Mouse (Mus musculus) forebrain, embryonic 11.5 days (tissue): ENCODE measurements around the gene S100a13. TPM values are rescaled to one million over a fixed set of nuclear protein-coding genes. Genes with fewer than 3 reads are reported as not detected.
A peak's percentile ranks its signal among the peaks of the same experiment; 100 is the strongest.

Source experiments
- ATAC-seq: fragments of 200-750 bp; cut with Nextera tagmentation; replicated peaks from 2 replicates; pipeline ENCODE4 v1.8.0; 2017; ENCODE audit warnings: moderate TSS enrichment; ENCODE audit not compliant: low FRiP score
- DNase-seq: peaks from one replicate; pipeline ENCODE4 v3.0.0-alpha.2; 2017; ENCODE audit warnings: low spot score
- H3K27ac ChIP-seq: fragments of 300-500 bp; sonication (generic); 2 replicates; pipeline ENCODE4 v1.5.1; 2014; ENCODE audit warnings: low read depth, low read length
- H3K27me3 ChIP-seq: fragments of 300-500 bp; sonication (generic); 2 replicates; pipeline ENCODE4 v1.6.1; 2014; ENCODE audit warnings: mild to moderate bottlenecking, low read length, mixed read lengths; ENCODE audit not compliant: control insufficient read depth, insufficient read depth
- H3K36me3 ChIP-seq: fragments of 300-500 bp; sonication (generic); 2 replicates; pipeline ENCODE4 v1.6.1; 2014; ENCODE audit warnings: mild to moderate bottlenecking, low read length, moderate library complexity, mixed read lengths; ENCODE audit not compliant: control insufficient read depth, insufficient read depth
- H3K4me1 ChIP-seq: fragments of 300-500 bp; sonication (generic); replicated peaks from 2 replicates; pipeline ENCODE4 v1.6.1; 2014; ENCODE audit warnings: low read length, mixed read lengths; ENCODE audit not compliant: control insufficient read depth, insufficient read depth
- H3K4me2 ChIP-seq: fragments of 300-500 bp; sonication (generic); 2 replicates; pipeline ENCODE4 v1.6.1; 2014; ENCODE audit warnings: low read depth, mild to moderate bottlenecking, low read length, moderate library complexity, mixed read lengths; ENCODE audit not compliant: severe bottlenecking
- H3K4me3 ChIP-seq: fragments of 300-500 bp; sonication (generic); 2 replicates; pipeline ENCODE4 v1.5.1; 2014; ENCODE audit warnings: low read depth, low read length
- H3K9ac ChIP-seq: fragments of 300-500 bp; sonication (generic); 2 replicates; pipeline ENCODE4 v1.6.1; 2014; ENCODE audit warnings: low read length
- H3K9me3 ChIP-seq: fragments of 300-500 bp; sonication (generic); 2 replicates; pipeline ENCODE4 v1.6.1; 2016; ENCODE audit warnings: low read length, mixed read lengths; ENCODE audit not compliant: control insufficient read depth
- WGBS: fragments of 180-500 bp; shearing (Covaris S2); extraction: QIAGEN DNeasy Blood & Tissue Kit; methylation state at CpG from one replicate; pipeline ENCODE4 v1.1.7; 2014; 5-methylcytosine and 5-hydroxymethylcytosine counted together
- polyA plus RNA-seq: library from polyadenylated mRNA; unstranded; fragments of >200 nt; fragmentation: Nextera tagmentation; extraction: Ambion mirVana; gene quantifications from 2 replicates; pipeline ENCODE4 v1.2.1, GENCODE M21; 2014

The S100a13 gene
- polyA plus RNA-seq, 1 experiment from 2014 or later: 10.3 TPM

- Histone ChIP-seq H3K27ac (no peak overlapping the region), H3K9ac (no peak overlapping the region), H3K4me1 (no peaks in the 10 kb centered on the region), H3K4me3 (no peak overlapping the region), H3K36me3 (peaks cover 8% of the 10 kb centered on the region; the same call in 1 of the 2 replicates), H3K9me3 (no peaks in the 10 kb centered on the region), H3K27me3 (no peaks in the 10 kb centered on the region), H3K4me2 (no peak overlapping the region)
- DNase-seq: no peak
- no peak for ATAC-seq
- WGBS: 92% methylated on average over 7 of the region's 7 CpGs
Observed at GRCm38 (mm10) chr3:90495850-90496525, 18.2 kb upstream of the S100a13 start.

DNA sequence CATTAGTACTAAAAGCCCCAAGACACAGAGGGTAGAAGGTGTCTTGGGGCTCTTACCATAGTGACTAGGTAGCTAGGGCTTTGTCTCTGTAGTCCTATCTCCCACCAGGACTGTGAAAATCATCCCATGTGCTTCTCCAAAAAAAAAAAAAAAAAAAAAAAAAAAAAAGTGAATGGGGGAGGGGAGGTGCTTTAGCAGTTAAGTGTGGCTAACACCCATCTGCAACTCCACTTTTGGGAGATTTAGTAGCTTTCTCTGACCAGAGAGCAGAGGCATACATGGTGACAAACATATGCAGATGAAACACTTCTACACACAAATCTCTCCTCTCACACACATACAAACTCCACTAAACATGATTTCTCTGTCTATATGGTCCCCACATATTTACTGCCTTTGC lies 16.6 kb upstream of the S100a13 start:
- no peak overlapping the region for H3K9ac ChIP-seq
- H3K9me3 ChIP-seq: no peaks in the 10 kb centered on the region
- no peak overlapping the region for H3K4me3 ChIP-seq
- no peak overlapping the region for H3K27ac ChIP-seq
- ATAC-seq (no peak), DNase-seq (no peak)
- no peaks in the 10 kb centered on the region for H3K27me3 ChIP-seq
- peaks cover 15% of the 10 kb centered on the region for H3K36me3 ChIP-seq
- no peaks in the 10 kb centered on the region for H3K4me1 ChIP-seq
- no peak overlapping the region for H3K4me2 ChIP-seq

DNA sequence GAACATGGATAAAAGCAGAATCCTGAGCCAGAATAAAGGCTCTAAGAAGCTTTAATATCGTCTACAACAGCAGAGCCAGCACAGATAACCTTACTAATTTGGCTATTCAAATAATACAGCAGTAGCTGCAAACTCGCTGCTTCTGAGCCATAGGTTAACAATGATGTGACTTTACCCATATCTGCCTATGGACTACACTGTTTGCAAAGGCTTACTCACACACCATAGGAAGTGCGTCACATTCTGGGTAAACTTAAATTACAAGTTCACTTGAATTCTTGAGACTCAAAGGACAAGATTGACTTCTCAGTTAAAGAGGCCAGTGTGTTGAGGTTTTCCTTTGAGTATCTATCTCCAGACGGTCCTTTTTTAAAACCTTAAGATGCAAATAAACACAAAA lies 10.8 kb upstream of the S100a13 start:
- no peak overlapping the region for H3K27ac ChIP-seq
- H3K9me3 ChIP-seq: no peaks in the 10 kb centered on the region
- peaks cover 16% of the 10 kb centered on the region for H3K36me3 ChIP-seq
- ATAC-seq (no peak), DNase-seq (no peak)
- H3K27me3 ChIP-seq: no peaks in the 10 kb centered on the region
- no peak overlapping the region for H3K9ac ChIP-seq
- WGBS: 76% methylated on average over 4 of the region's 4 CpGs
- no peak overlapping the region for H3K4me2 ChIP-seq
- no peak overlapping the region for H3K4me3 ChIP-seq
- peaks cover 7% of the 10 kb centered on the region; the same call in 1 of the 2 replicates for H3K4me1 ChIP-seq

- Histone ChIP-seq H3K4me3 (no peak overlapping the region), H3K9ac (no peak overlapping the region), H3K4me1 (peaks cover 7% of the 10 kb centered on the region; the same call in 1 of the 2 replicates), H3K9me3 (no peaks in the 10 kb centered on the region), H3K27me3 (no peaks in the 10 kb centered on the region), H3K27ac (no peak overlapping the region), H3K4me2 (no peak overlapping the region), H3K36me3 (peaks cover 12% of the 10 kb centered on the region)
- ATAC-seq: no peak
- WGBS: 93% methylated on average over 5 of the region's 5 CpGs
- DNase-seq: no peak
Observed at GRCm38 (mm10) chr3:90505216-90505615, 9.0 kb upstream of the S100a13 start.

DNA sequence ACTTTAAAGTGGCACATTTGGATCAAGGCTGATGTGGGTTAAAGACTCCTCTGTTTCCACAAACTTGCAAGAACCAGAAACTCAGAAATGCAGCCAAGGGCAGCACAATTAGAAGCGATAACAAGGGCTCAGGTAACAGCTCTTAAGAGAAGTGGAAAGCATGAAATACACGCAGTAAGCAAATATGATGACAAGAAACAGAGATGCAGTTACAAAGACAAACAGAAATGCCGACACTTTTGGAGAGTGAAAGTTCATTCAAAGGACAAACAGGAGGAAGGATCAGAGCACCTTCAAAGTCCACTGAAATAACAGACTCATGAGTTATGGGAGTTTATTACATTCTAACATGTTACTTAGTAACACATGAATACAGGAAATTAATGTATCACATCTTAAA lies 7.9 kb upstream of the S100a13 start:
- Histone ChIP-seq H3K4me3 (no peak overlapping the region), H3K9me3 (no peaks in the 10 kb centered on the region), H3K9ac (no peak overlapping the region), H3K36me3 (peaks cover 12% of the 10 kb centered on the region), H3K27ac (no peak overlapping the region), H3K27me3 (no peaks in the 10 kb centered on the region), H3K4me1 (peaks cover 7% of the 10 kb centered on the region; the same call in 1 of the 2 replicates), H3K4me2 (no peak overlapping the region)
- 95% methylated on average over 3 of the region's 3 CpGs for WGBS
- DNase-seq (no peak), ATAC-seq (no peak)

DNA sequence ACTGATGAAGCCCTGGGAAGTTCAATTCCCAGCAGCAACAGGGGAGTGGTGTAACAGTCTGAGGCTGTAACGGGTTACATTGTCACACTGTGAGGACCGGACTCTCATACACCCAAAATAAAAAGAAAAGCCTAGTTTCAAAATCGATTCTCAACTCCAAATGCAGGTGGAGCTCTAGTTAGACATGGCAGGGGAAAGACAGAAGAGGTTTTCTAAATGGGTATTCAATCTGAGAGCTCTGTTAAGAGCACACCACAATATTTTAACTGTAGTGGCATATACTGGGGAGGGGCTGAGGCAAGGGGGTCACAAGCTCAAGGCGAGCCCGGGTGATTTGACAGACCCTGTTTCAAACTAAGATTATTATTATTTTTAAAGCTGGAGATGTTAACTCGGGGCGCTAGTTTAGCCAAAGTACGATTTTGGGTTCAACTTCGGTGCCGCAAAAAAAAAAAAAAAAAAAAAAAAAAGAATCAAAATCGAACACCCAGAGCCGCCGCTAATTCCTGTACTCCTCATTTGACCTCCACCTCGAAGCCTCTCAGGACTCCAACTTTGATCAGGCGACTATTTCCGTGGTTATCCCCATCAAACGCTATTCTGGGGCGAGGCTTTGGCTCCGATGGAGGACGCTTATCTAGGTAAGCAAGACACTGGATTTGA lies 5.8 kb upstream of the S100a13 start:
- WGBS: 5% methylated on average over 20 of the region's 20 CpGs
- H3K4me2 ChIP-seq: peak overlapping the region; percentile 59
- H3K4me3 ChIP-seq: peak overlapping the region; percentile 93
- peaks cover 4% of the 10 kb centered on the region; the same call in 1 of the 2 replicates for H3K36me3 ChIP-seq
- H3K27me3 ChIP-seq: peaks cover 3% of the 10 kb centered on the region; the same call in 1 of the 2 replicates
- H3K9ac ChIP-seq: peak overlapping the region; percentile 99
- peaks cover 7% of the 10 kb centered on the region; the same call in 1 of the 2 replicates for H3K4me1 ChIP-seq
- no peak for ATAC-seq
- H3K27ac ChIP-seq: no peak overlapping the region
- DNase-seq: no peak
- H3K9me3 ChIP-seq: no peaks in the 10 kb centered on the region

GRCm38 (mm10) chr3:90508950-90509746 lies 5.1 kb upstream of the S100a13 start, which contains the start of gene Chtop:
Chtop (minus strand) TSS chr3:90509498.
- peak within 1 kb of the TSS; percentile 93 for H3K4me3 ChIP-seq
- under 1% methylated on average over 65 of the region's 66 CpGs for WGBS
- H3K4me1 ChIP-seq: peaks cover 9% of the 10 kb centered on the region; the same call in 1 of the 2 replicates
- H3K9me3 ChIP-seq: no peaks in the 10 kb centered on the region
- DNase-seq: peak; percentile 100
- H3K27me3 ChIP-seq: peaks cover 5% of the 10 kb centered on the region
- peak; percentile 94 for ATAC-seq
- peak within 1 kb of the TSS; percentile 77 for H3K27ac ChIP-seq
- peak within 1 kb of the TSS; percentile 99 for H3K9ac ChIP-seq
- H3K4me2 ChIP-seq: peak within 1 kb of the TSS; percentile 59
- peaks cover 4% of the 10 kb centered on the region; the same call in 1 of the 2 replicates for H3K36me3 ChIP-seq

DNA sequence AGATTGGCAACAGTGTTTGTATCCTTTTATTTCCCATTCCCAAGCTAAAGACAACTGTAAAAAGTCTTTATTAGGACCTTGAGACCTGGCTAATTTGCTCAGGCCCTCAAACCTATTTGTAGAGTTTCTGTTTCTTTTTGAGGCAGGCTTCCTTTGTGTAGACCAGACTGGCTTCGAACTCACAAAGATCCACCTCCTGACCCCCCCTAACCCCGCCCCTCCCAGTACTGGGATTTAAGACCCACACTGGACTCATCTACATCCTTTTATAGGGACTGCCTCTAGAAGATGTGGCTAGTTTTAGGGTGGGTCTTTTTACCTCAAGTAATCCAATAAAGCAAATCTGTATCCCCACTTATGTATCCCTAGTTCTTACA lies 4.5 kb upstream of the S100a13 start:
- no peaks in the 10 kb centered on the region for H3K9me3 ChIP-seq
- peaks cover 5% of the 10 kb centered on the region for H3K27me3 ChIP-seq
- H3K4me2 ChIP-seq: peak overlapping the region; percentile 35; the same call in 1 of the 2 replicates
- ATAC-seq (peak; percentile 29), DNase-seq (no peak)
- H3K4me1 ChIP-seq: peaks cover 10% of the 10 kb centered on the region; the same call in 1 of the 2 replicates
- 6% methylated on average over 2 of the region's 2 CpGs for WGBS
- 0 out of 2 replicates have a peak overlapping the region, but pooled peaks have one; percentile 4 for H3K27ac ChIP-seq
- H3K36me3 ChIP-seq: peaks cover 4% of the 10 kb centered on the region; the same call in 1 of the 2 replicates
- peak overlapping the region; percentile 93; the same call in 1 of the 2 replicates for H3K4me3 ChIP-seq
- no peak overlapping the region; the same call in 1 of the 2 replicates for H3K9ac ChIP-seq
